Mouse (Mus musculus): ENCODE data around the gene Slc39a11.

DNA sequence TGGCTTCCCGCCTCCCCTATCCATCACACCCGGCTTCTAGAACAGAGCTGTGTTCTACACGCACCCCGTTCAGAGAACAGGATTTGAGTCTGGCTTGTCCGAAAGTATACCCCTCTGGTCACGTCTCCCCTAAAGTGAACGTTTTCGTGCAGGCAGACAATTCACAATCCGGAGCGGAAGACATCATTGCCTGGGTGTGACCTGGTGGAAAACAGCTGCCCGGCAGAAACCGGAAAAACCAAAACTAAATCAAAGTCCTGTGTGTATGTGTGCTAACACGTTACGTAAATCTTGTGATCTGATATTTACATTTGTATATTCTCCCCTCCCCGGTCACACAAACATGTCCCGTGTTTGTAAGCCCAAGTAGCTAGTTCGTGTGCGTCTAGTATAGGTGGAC, 24.4 kb downstream of the Slc39a11 start:
- no peak for TF ChIP-seq CTCF (IDR thresholded peaks at IDR 0.05; ENCODE audit: control insufficient read depth, insufficient read depth, low read length)
- TF ChIP-seq POLR2A (IDR thresholded peaks at IDR 0.05; ENCODE audit: borderline replicate concordance, control insufficient read depth, low read depth, low read length) = no peak
